Mouse (Mus musculus) adrenal gland, postnatal 14 days (tissue): ENCODE results near the gene Smco2. TPM values are rescaled to one million over a fixed set of nuclear protein-coding genes. Genes with fewer than 3 reads are reported as not detected.
A peak's percentile ranks its signal among the peaks of the same experiment; 100 is the strongest.

Experiments
- DNase-seq: peaks from one replicate; pipeline ENCODE4 v3.0.0; 2021; ENCODE audit warnings: mixed read lengths
- total RNA-seq: library from RNA; stranded (reverse); gene quantifications from 2 replicates; pipeline ENCODE4 v1.2.3, GENCODE M21; 2021

Smco2 gene
- total RNA-seq, 1 experiment from 2014 or later = not detected

DNA sequence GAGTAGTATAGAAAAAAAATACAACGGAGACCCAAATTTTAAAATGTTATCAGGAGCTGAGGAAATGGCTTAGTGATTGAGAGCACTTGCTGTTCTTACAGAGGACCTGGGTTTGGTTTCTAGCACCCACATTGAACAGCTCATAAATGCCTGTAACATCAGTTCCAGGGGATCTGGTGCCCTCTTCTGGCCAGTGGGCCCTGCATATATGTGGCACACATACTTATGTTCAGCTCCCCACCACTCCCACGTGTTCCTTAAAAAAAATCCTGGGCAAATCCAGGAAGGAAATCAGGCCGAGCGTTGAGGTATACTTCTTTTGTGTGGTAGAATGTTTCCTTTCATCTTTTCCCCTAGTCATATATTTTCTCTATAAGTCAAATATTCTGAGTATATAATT, 52.0 kb downstream of the Smco2 start:
- no peak for DNase-seq

- DNase-seq = no peak
Observed at GRCm38 (mm10) chr6:146903632-146904031, 53.7 kb downstream of the Smco2 start.

DNA sequence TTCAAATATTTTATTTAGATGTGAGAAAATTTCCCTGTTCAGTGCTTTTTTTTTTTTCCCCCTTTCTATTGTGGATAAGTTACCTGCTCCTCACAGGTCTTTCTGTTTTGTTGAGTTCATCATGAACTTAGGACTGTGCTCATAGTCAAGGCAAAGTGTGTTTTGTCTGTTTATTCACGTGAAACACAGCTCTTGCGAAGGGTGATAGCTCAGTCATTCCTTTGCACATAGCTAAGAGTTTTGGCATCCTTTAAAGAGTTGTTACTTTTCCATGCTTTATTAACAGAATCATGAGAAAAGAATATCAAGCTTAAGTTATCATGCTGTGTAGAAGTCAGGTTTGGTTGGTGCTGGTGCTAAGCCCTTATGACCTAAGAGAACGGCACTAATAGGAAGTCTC, 54.8 kb downstream of the Smco2 start:
- no peak for DNase-seq

- no peak for DNase-seq
Observed at GRCm38 (mm10) chr6:146906000-146906786, 56.3 kb downstream of the Smco2 start.

DNA sequence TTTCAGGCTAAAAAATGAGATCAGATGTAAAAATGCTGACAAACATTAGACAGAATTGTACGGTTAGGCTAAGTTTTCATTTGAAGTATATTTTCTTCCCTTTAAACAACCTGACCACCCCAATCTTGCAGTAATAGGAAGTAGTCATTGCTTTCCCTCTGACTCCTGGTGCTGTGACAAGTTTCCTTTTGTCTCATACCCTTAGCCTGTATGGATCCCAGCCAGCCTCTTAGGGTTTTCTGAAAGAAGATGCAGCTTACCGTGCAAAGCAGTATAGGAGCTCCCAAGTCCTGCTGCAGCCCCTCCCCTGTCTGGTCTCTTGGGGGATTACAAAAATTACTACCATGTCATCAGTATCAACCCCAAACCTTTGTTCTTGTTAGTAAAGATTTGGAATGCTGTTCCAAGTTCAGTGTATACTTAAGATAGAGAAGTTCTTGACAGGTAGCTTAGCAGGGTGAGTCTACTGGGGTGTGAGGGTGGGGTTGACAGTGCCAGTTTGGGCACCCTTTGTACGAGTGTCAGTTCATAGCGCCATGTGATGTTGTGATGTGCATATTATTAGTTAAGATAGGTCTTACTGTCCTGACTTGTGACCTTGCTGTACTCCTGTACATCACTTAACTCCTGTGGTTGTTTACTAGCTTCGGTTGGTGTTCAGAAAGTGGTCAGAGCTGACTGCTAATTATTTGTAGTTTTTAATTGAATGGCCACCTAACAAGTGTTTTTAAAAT, 57.3 kb downstream of the Smco2 start:
- DNase-seq = no peak

DNA sequence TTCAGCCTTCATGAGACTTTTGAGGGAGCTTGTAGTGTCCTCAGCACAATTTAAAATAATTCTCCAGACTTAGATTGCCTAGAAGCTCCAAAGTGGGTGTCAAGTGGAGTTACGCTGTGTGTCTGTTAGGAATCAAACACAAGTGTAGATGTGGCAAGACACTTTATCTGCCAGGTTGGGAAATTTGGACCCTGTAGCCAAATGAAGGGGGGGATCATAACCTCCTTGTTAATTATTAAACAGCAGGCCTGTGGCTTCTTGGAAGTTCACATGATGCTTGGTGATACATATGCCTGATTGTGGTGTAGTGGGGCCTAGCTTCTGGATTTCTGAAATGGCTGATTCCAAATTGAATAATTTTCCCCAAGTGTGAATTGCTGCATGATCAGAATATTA, 57.9 kb downstream of the Smco2 start:
- DNase-seq = no peak

GRCm38 (mm10) chr6:146908801-146909200, 58.9 kb downstream of the Smco2 start:
- no peak for DNase-seq

DNA sequence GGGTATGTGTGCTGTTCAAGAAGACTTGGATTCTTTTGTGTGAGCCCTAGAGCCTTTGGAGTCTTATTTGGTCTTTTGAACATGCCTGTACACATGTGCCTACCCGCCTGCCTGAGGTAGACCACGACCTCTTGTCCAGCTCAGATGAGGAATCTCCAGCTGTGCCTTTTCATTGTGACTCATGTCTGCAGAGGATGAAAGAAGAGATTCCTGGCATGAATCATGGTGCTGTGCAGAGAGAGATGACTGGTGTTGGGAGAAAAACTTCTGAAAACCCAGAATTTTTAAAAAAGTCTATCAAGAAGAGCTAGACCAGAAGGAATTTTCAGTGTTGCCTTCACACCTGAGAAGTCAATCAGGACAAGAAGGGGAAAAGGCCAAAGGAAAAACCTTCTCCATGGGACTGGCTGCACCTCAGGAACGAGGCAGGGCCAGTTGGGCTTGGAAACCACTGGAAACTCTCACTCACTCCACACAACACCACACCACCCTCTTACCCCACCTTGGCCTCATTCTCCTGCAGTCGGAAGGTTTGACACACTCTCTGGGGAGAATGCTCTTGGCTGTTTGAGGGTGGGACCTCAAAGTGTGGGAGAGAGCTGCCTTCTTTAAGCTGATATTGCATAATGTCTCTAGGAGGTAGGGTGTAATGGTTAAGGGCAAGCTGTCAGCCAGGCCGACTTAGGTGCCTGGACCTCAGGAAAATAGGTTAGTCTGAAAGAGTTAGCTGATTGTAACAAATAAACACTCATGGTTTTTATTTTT, 60.0 kb downstream of the Smco2 start:
- DNase-seq = peak; percentile 30

DNA sequence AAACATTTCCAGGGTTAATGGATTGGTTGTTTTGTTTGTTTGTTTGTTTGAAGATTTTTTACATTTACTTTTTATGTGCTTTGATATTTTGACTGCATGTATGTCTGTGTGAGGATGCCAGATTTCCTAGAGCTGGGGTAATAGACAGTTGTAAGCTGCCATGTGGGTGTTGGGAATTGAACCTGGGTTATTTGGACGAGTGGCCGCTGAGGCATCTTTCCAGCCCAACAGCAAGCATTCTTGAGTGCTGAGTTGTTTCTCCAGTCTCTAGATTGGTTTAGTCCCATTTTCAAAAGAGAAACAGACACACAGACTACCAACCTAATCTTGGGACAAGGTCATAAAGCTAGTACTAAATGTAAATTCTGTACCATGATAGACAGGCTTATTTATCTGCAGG, 60.9 kb downstream of the Smco2 start:
- DNase-seq = no peak

- peak; percentile 53 for DNase-seq
Observed at GRCm38 (mm10) chr6:146912835-146913488, 63.1 kb downstream of the Smco2 start.

GRCm38 (mm10) chr6:146913489-146914198, 63.7 kb downstream of the Smco2 start:
- no peak for DNase-seq

DNA sequence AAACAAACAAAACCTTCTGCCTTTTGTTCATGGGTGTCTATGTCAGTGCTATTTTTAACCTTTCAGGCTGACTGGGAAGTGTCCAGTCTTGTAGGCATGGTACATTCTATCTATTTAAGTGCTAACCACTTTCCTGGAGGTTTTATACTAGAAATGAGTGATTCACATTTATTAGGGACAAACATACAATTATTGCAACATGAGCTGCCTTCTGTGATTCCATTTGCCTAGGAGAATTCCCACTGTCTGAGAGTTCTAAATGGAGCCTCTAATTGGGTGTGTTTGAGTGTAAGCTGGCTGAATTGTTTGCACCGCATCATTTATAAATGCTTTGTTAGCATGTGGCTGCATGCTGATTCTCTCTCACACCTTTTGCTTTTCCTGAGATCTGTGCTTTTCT, 65.9 kb downstream of the Smco2 start:
- DNase-seq = no peak

- no peak for DNase-seq
Observed at GRCm38 (mm10) chr6:146917396-146917795, 67.5 kb downstream of the Smco2 start.

DNA sequence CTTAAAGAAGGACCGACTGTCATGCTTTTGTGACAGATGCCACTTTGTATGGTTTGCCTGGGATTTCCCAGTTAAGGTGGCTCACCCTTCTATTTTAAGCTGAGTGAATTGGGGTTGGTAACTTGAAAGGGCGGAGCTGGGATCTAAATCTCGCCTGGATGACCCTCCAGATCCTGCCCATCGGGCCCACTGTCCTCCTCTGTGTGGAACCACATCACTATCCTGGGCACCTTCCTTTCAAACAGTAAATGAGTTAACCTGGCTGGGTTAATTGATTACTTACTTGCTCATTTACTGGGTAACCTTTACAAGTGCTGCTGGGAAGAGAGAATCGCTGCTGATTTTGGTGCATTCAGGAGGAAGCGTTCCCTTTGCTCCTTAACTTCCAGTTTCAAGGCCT, 68.4 kb downstream of the Smco2 start:
- no peak for DNase-seq

Other genes with a start within 250 kb of the Smco2 start
- gene Med21, start 207.6 kb upstream of the Smco2 start, total RNA-seq = 63.7 and 66.8 TPM in 2 replicates
- 38.3 and 40.4 TPM in 2 replicates for gene Tm7sf3, start 207.3 kb upstream of the Smco2 start, total RNA-seq
- 17.8 and 18.9 TPM in 2 replicates for gene Stk38l, start 125.1 kb upstream of the Smco2 start, total RNA-seq
- gene Arntl2, start 54.0 kb upstream of the Smco2 start, total RNA-seq = 1.3 and 3.2 TPM in 2 replicates
- 83.0 and 102 TPM in 2 replicates for gene Ppfibp1, start 38.4 kb downstream of the Smco2 start, total RNA-seq
- not detected in 2 replicates for gene 1700034J05Rik, start 104.3 kb downstream of the Smco2 start, total RNA-seq
- gene Rep15, start 182.5 kb downstream of the Smco2 start, total RNA-seq = 1.1 and 1.9 TPM in 2 replicates
- gene Mrps35, start 192.7 kb downstream of the Smco2 start, total RNA-seq = 143 and 152 TPM in 2 replicates
- 0.52 TPM in 1 of 2 replicates, not detected in the other for gene Mansc4, start 236.9 kb downstream of the Smco2 start, total RNA-seq
- 22.1 and 24.7 TPM in 2 replicates for gene Klhl42, start 241.3 kb downstream of the Smco2 start, total RNA-seq